Mouse (Mus musculus): Measurements from ENCODE around the gene Hist1h4c. TPM values are rescaled to one million over a fixed set of nuclear protein-coding genes. Genes with fewer than 3 reads are reported as not detected.
"Not testable (repeated sequence)": the region's sequence is repeated elsewhere in the genome, so short reads cannot be mapped to it uniquely, and the experiment has no call there.

Hist1h4c gene
- total RNA-seq, 2 experiments from 2014 or later = 95.4 to 98.7 TPM

GRCm38 (mm10) chr13:23729192-23729525 is 30.9 kb upstream of the Hist1h4c start:
- no peak for DNase-seq

GRCm38 (mm10) chr13:23728472-23729191 is 30.4 kb upstream of the Hist1h4c start:
- DNase-seq = no peak

GRCm38 (mm10) chr13:23725213-23725612 is 27.0 kb upstream of the Hist1h4c start:
- DNase-seq = no peak

- DNase-seq = no peak
Measured at GRCm38 (mm10) chr13:23724239-23724638, 26.0 kb upstream of the Hist1h4c start.

GRCm38 (mm10) chr13:23717593-23718245 is 19.5 kb upstream of the Hist1h4c start:
- not testable (repeated sequence) for DNase-seq

- no peak for DNase-seq
Measured at GRCm38 (mm10) chr13:23717176-23717575, 18.9 kb upstream of the Hist1h4c start.

- DNase-seq = no peak
Measured at GRCm38 (mm10) chr13:23716261-23717042, 18.2 kb upstream of the Hist1h4c start.

- no peak for DNase-seq
Measured at GRCm38 (mm10) chr13:23710374-23711089, 12.3 kb upstream of the Hist1h4c start, which contains the start of gene Hfe. TSS of gene Hfe (minus strand) at chr13:23710854.

GRCm38 (mm10) chr13:23709714-23710373 is 11.6 kb upstream of the Hist1h4c start:
- DNase-seq = no peak

GRCm38 (mm10) chr13:23708654-23709053 is 10.4 kb upstream of the Hist1h4c start:
- DNase-seq = no peak

GRCm38 (mm10) chr13:23708041-23708440 is 9.8 kb upstream of the Hist1h4c start:
- no peak for DNase-seq

GRCm38 (mm10) chr13:23706771-23707170 is 8.5 kb upstream of the Hist1h4c start:
- DNase-seq = no peak

- no peak for DNase-seq
Measured at GRCm38 (mm10) chr13:23705751-23706356, 7.6 kb upstream of the Hist1h4c start.

- DNase-seq = not testable (repeated sequence)
Measured at GRCm38 (mm10) chr13:23702801-23703200, 4.5 kb upstream of the Hist1h4c start.

- DNase-seq = no peak
Measured at GRCm38 (mm10) chr13:23702220-23702619, 4.0 kb upstream of the Hist1h4c start.

- DNase-seq = peak; percentile 58 to 68
Measured at GRCm38 (mm10) chr13:23700786-23701520, 2.7 kb upstream of the Hist1h4c start.

- DNase-seq = no peak
Measured at GRCm38 (mm10) chr13:23699767-23700166, 1.5 kb upstream of the Hist1h4c start.

- no peak for DNase-seq
Measured at GRCm38 (mm10) chr13:23698996-23699395, 742 bp upstream of the Hist1h4c start.

- no peak for DNase-seq
Measured at GRCm38 (mm10) chr13:23697491-23698299, 559 bp downstream of the Hist1h4c start.

- DNase-seq = no peak
Measured at GRCm38 (mm10) chr13:23696061-23696474, 2.2 kb downstream of the Hist1h4c start.
